Mouse (Mus musculus): ENCODE measurements around the gene Zfp949. TPM values are rescaled to one million over a fixed set of nuclear protein-coding genes. Genes with fewer than 3 reads are reported as not detected.

Zfp949 gene
- polyA plus RNA-seq (2012; rRNA removed) = 16.4 and 19.2 TPM in 2 replicates

- peak; percentile 85 to 95 for DNase-seq (ENCODE audit: extremely low spot score in 1 of 2, low spot score in 1 of 2)
Measured at GRCm38 (mm10) chr9:88547851-88548613, at the start of gene Zfp949. Gene Zfp949, plus strand, starts transcription at chr9:88548020.

GRCm38 (mm10) chr9:88500112-88500511, 47.7 kb upstream of the Zfp949 start:
- DNase-seq (ENCODE audit: extremely low spot score in 1 of 2, low spot score in 1 of 2) = no peak

GRCm38 (mm10) chr9:88501846-88502245, 46.0 kb upstream of the Zfp949 start:
- DNase-seq (ENCODE audit: extremely low spot score in 1 of 2, low spot score in 1 of 2) = no peak

GRCm38 (mm10) chr9:88515546-88515945, 32.3 kb upstream of the Zfp949 start:
- no peak for DNase-seq (ENCODE audit: extremely low spot score in 1 of 2, low spot score in 1 of 2)

GRCm38 (mm10) chr9:88516361-88516995, 31.3 kb upstream of the Zfp949 start:
- no peak for DNase-seq (ENCODE audit: extremely low spot score in 1 of 2, low spot score in 1 of 2)

- DNase-seq (ENCODE audit: extremely low spot score in 1 of 2, low spot score in 1 of 2) = no peak
Measured at GRCm38 (mm10) chr9:88519390-88520121, 28.3 kb upstream of the Zfp949 start.

- DNase-seq (ENCODE audit: extremely low spot score in 1 of 2, low spot score in 1 of 2) = no peak
Measured at GRCm38 (mm10) chr9:88520122-88520848, 27.5 kb upstream of the Zfp949 start.

GRCm38 (mm10) chr9:88520849-88521483, 26.9 kb upstream of the Zfp949 start:
- no peak for DNase-seq (ENCODE audit: extremely low spot score in 1 of 2, low spot score in 1 of 2)

- peak in 1 of 2 experiments; percentile 13 for DNase-seq (ENCODE audit: extremely low spot score in 1 of 2, low spot score in 1 of 2)
Measured at GRCm38 (mm10) chr9:88521961-88522568, 25.8 kb upstream of the Zfp949 start.

- DNase-seq (ENCODE audit: extremely low spot score in 1 of 2, low spot score in 1 of 2) = peak; percentile 92 to 98
Measured at GRCm38 (mm10) chr9:88522569-88523334, 25.1 kb upstream of the Zfp949 start.

GRCm38 (mm10) chr9:88523335-88523668, 24.5 kb upstream of the Zfp949 start:
- no peak for DNase-seq (ENCODE audit: extremely low spot score in 1 of 2, low spot score in 1 of 2)

- no peak for DNase-seq (ENCODE audit: extremely low spot score in 1 of 2, low spot score in 1 of 2)
Measured at GRCm38 (mm10) chr9:88524367-88524766, 23.5 kb upstream of the Zfp949 start.

GRCm38 (mm10) chr9:88524796-88525195, 23.0 kb upstream of the Zfp949 start:
- no peak for DNase-seq (ENCODE audit: extremely low spot score in 1 of 2, low spot score in 1 of 2)

- no peak for DNase-seq (ENCODE audit: extremely low spot score in 1 of 2, low spot score in 1 of 2)
Measured at GRCm38 (mm10) chr9:88525341-88525740, 22.5 kb upstream of the Zfp949 start.

GRCm38 (mm10) chr9:88527956-88528355, 19.9 kb upstream of the Zfp949 start:
- DNase-seq (ENCODE audit: extremely low spot score in 1 of 2, low spot score in 1 of 2) = no peak

- DNase-seq (ENCODE audit: extremely low spot score in 1 of 2, low spot score in 1 of 2) = no peak
Measured at GRCm38 (mm10) chr9:88528736-88529135, 19.1 kb upstream of the Zfp949 start.

- DNase-seq (ENCODE audit: extremely low spot score in 1 of 2, low spot score in 1 of 2) = no peak
Measured at GRCm38 (mm10) chr9:88529571-88529970, 18.2 kb upstream of the Zfp949 start.

GRCm38 (mm10) chr9:88529979-88530580, 17.7 kb upstream of the Zfp949 start:
- DNase-seq (ENCODE audit: extremely low spot score in 1 of 2, low spot score in 1 of 2) = no peak

GRCm38 (mm10) chr9:88534093-88534492, 13.7 kb upstream of the Zfp949 start:
- DNase-seq (ENCODE audit: extremely low spot score in 1 of 2, low spot score in 1 of 2) = no peak
